Mouse (Mus musculus): Measurements from ENCODE around the gene Ttll7.

Gene Ttll7

GRCm38 (mm10) chr3:146914798-146915197 is 62.6 kb downstream of the Ttll7 start:
- DNase-seq, result peak; percentile 76 to 81

GRCm38 (mm10) chr3:146917891-146918290 is 65.7 kb downstream of the Ttll7 start:
- no peak for DNase-seq

- DNase-seq, result peak; percentile 78 to 79
These were observed 66.2 kb downstream of the Ttll7 start for GRCm38 (mm10) chr3:146918323-146918722.

GRCm38 (mm10) chr3:146927311-146928015 is 75.3 kb downstream of the Ttll7 start:
- no peak for DNase-seq

- no peak for DNase-seq
These were observed 76.0 kb downstream of the Ttll7 start for GRCm38 (mm10) chr3:146928141-146928540.

GRCm38 (mm10) chr3:146929011-146929410 is 76.8 kb downstream of the Ttll7 start:
- DNase-seq, result no peak

GRCm38 (mm10) chr3:146931190-146931589 is 79.0 kb downstream of the Ttll7 start:
- no peak for DNase-seq

- DNase-seq, result no peak
These were observed 80.3 kb downstream of the Ttll7 start for GRCm38 (mm10) chr3:146932506-146932905.

- DNase-seq, result no peak
These were observed 84.7 kb downstream of the Ttll7 start for GRCm38 (mm10) chr3:146936888-146937287.

- DNase-seq, result no peak
These were observed 87.5 kb downstream of the Ttll7 start for GRCm38 (mm10) chr3:146939391-146940250.

GRCm38 (mm10) chr3:146943101-146943500 is 90.9 kb downstream of the Ttll7 start:
- DNase-seq, result no peak

GRCm38 (mm10) chr3:146945342-146945741 is 93.2 kb downstream of the Ttll7 start:
- DNase-seq, result no peak

- DNase-seq, result peak; percentile 63 to 78
These were observed 93.7 kb downstream of the Ttll7 start for GRCm38 (mm10) chr3:146945887-146946286.

GRCm38 (mm10) chr3:146946641-146947040 is 94.5 kb downstream of the Ttll7 start:
- DNase-seq, result no peak

- DNase-seq, result no peak
These were observed 104.6 kb downstream of the Ttll7 start for GRCm38 (mm10) chr3:146956792-146957191.

- no peak for DNase-seq
These were observed 110.7 kb downstream of the Ttll7 start for GRCm38 (mm10) chr3:146962838-146963237.

- DNase-seq, result no peak
These were observed 112.2 kb downstream of the Ttll7 start for GRCm38 (mm10) chr3:146964384-146964783.

- no peak for DNase-seq
These were observed 115.1 kb downstream of the Ttll7 start for GRCm38 (mm10) chr3:146967242-146967641.

- no peak for DNase-seq
These were observed 115.7 kb downstream of the Ttll7 start for GRCm38 (mm10) chr3:146967834-146968233.

- DNase-seq, result no peak
These were observed 126.1 kb downstream of the Ttll7 start for GRCm38 (mm10) chr3:146978272-146978671.

GRCm38 (mm10) chr3:146993834-146994669 is 141.9 kb downstream of the Ttll7 start:
- peak; percentile 9 to 17 for DNase-seq

GRCm38 (mm10) chr3:146994670-146995415 is 142.7 kb downstream of the Ttll7 start:
- DNase-seq, result peak in 1 of 2 experiments; percentile 3

All from cerebellum, postnatal 36 days (tissue).